Mouse (Mus musculus): Measurements from ENCODE around the gene Hes2. TPM values are rescaled to one million over a fixed set of nuclear protein-coding genes. Genes with fewer than 3 reads are reported as not detected.
A peak's percentile ranks its signal among the peaks of the same experiment; 100 is the strongest.

Hes2 gene
- polyA plus RNA-seq, 1 experiment = not detected

- H3K27ac ChIP-seq (ENCODE audit: control insufficient read depth, insufficient read depth, low read depth, low read length, poor library complexity) = no peak overlapping the region
- TF ChIP-seq POLR2A (IDR thresholded peaks at IDR 0.05; ENCODE audit: borderline replicate concordance, control insufficient read depth, low read depth, low read length) (no peak), CTCF (IDR thresholded peaks at IDR 0.05; ENCODE audit: control insufficient read depth, insufficient read depth, low read length) (no peak)
- WGBS = 85% methylated on average over 12 of the region's 12 CpGs
- H3K4me3 ChIP-seq (replicated peaks; ENCODE audit: control insufficient read depth, low read depth, low read length) = no peak overlapping the region
- peaks cover 4% of the 10 kb centered on the region for H3K4me1 ChIP-seq (ENCODE audit: control insufficient read depth, insufficient read depth, low read length)
Observed at GRCm38 (mm10) chr4:152135363-152135762, 23.3 kb upstream of the Hes2 start.

GRCm38 (mm10) chr4:152136112-152136875 is 22.4 kb upstream of the Hes2 start:
- H3K4me1 ChIP-seq (ENCODE audit: control insufficient read depth, insufficient read depth, low read length) = peaks cover 4% of the 10 kb centered on the region
- peak; percentile 49 for TF ChIP-seq CTCF (IDR thresholded peaks at IDR 0.05; ENCODE audit: control insufficient read depth, insufficient read depth, low read length)
- TF ChIP-seq POLR2A (IDR thresholded peaks at IDR 0.05; ENCODE audit: borderline replicate concordance, control insufficient read depth, low read depth, low read length) = no peak
- no peak overlapping the region for H3K27ac ChIP-seq (ENCODE audit: control insufficient read depth, insufficient read depth, low read depth, low read length, poor library complexity)
- H3K4me3 ChIP-seq (replicated peaks; ENCODE audit: control insufficient read depth, low read depth, low read length) = no peak overlapping the region
- 56% methylated on average over 6 of the region's 6 CpGs for WGBS

GRCm38 (mm10) chr4:152136876-152137250 is 21.8 kb upstream of the Hes2 start:
- WGBS = 94% methylated on average over 2 of the region's 2 CpGs
- Histone ChIP-seq H3K4me1 (ENCODE audit: control insufficient read depth, insufficient read depth, low read length) (peaks cover 4% of the 10 kb centered on the region), H3K27ac (ENCODE audit: control insufficient read depth, insufficient read depth, low read depth, low read length, poor library complexity) (no peak overlapping the region), H3K4me3 (replicated peaks; ENCODE audit: control insufficient read depth, low read depth, low read length) (no peak overlapping the region)
- TF ChIP-seq CTCF (IDR thresholded peaks at IDR 0.05; ENCODE audit: control insufficient read depth, insufficient read depth, low read length) (no peak), POLR2A (IDR thresholded peaks at IDR 0.05; ENCODE audit: borderline replicate concordance, control insufficient read depth, low read depth, low read length) (no peak)

GRCm38 (mm10) chr4:152138497-152139260 is 20.0 kb upstream of the Hes2 start:
- Histone ChIP-seq H3K27ac (ENCODE audit: control insufficient read depth, insufficient read depth, low read depth, low read length, poor library complexity) (no peak overlapping the region), H3K4me3 (replicated peaks; ENCODE audit: control insufficient read depth, low read depth, low read length) (peak overlapping the region; percentile 72), H3K4me1 (ENCODE audit: control insufficient read depth, insufficient read depth, low read length) (peaks cover 4% of the 10 kb centered on the region)
- TF ChIP-seq POLR2A (IDR thresholded peaks at IDR 0.05; ENCODE audit: borderline replicate concordance, control insufficient read depth, low read depth, low read length) (peak; percentile 37; the same call in 1 of the 2 replicates), CTCF (IDR thresholded peaks at IDR 0.05; ENCODE audit: control insufficient read depth, insufficient read depth, low read length) (peak; percentile 85)
- WGBS = 2% methylated on average over 51 of the region's 51 CpGs

GRCm38 (mm10) chr4:152140441-152140840 is 18.2 kb upstream of the Hes2 start:
- H3K4me3 ChIP-seq (replicated peaks; ENCODE audit: control insufficient read depth, low read depth, low read length) = no peak overlapping the region

GRCm38 (mm10) chr4:152141521-152142135 is 17.0 kb upstream of the Hes2 start:
- Histone ChIP-seq H3K4me1 (ENCODE audit: control insufficient read depth, insufficient read depth, low read length) (peaks cover 4% of the 10 kb centered on the region), H3K27ac (ENCODE audit: control insufficient read depth, insufficient read depth, low read depth, low read length, poor library complexity) (no peak overlapping the region), H3K4me3 (replicated peaks; ENCODE audit: control insufficient read depth, low read depth, low read length) (no peak overlapping the region)
- TF ChIP-seq POLR2A (IDR thresholded peaks at IDR 0.05; ENCODE audit: borderline replicate concordance, control insufficient read depth, low read depth, low read length) = no peak
- TF ChIP-seq CTCF (IDR thresholded peaks at IDR 0.05; ENCODE audit: control insufficient read depth, insufficient read depth, low read length) = no peak
- 78% methylated on average over 8 of the region's 8 CpGs for WGBS

More at GRCm38 (mm10) chr4:152140441-152140840, 18.2 kb upstream of the Hes2 start:
- WGBS = 33% methylated on average over 6 of the region's 6 CpGs
- TF ChIP-seq POLR2A (IDR thresholded peaks at IDR 0.05; ENCODE audit: borderline replicate concordance, control insufficient read depth, low read depth, low read length) = no peak
- TF ChIP-seq CTCF (IDR thresholded peaks at IDR 0.05; ENCODE audit: control insufficient read depth, insufficient read depth, low read length) = peak; percentile 85
- peaks cover 4% of the 10 kb centered on the region for H3K4me1 ChIP-seq (ENCODE audit: control insufficient read depth, insufficient read depth, low read length)
- no peak overlapping the region for H3K27ac ChIP-seq (ENCODE audit: control insufficient read depth, insufficient read depth, low read depth, low read length, poor library complexity)

GRCm38 (mm10) chr4:152143632-152144031 is 15.0 kb upstream of the Hes2 start:
- H3K27ac ChIP-seq (ENCODE audit: control insufficient read depth, insufficient read depth, low read depth, low read length, poor library complexity) = no peak overlapping the region
- no peak overlapping the region for H3K4me3 ChIP-seq (replicated peaks; ENCODE audit: control insufficient read depth, low read depth, low read length)
- TF ChIP-seq CTCF (IDR thresholded peaks at IDR 0.05; ENCODE audit: control insufficient read depth, insufficient read depth, low read length) (0 out of 2 replicates have a peak, but pooled peaks have one; percentile 24), POLR2A (IDR thresholded peaks at IDR 0.05; ENCODE audit: borderline replicate concordance, control insufficient read depth, low read depth, low read length) (no peak)
- H3K4me1 ChIP-seq (ENCODE audit: control insufficient read depth, insufficient read depth, low read length) = peaks cover 2% of the 10 kb centered on the region
- WGBS = 60% methylated on average over 1 of the region's 1 CpGs

GRCm38 (mm10) chr4:152145473-152145872 is 13.2 kb upstream of the Hes2 start:
- Histone ChIP-seq H3K4me3 (replicated peaks; ENCODE audit: control insufficient read depth, low read depth, low read length) (no peak overlapping the region), H3K27ac (ENCODE audit: control insufficient read depth, insufficient read depth, low read depth, low read length, poor library complexity) (no peak overlapping the region), H3K4me1 (ENCODE audit: control insufficient read depth, insufficient read depth, low read length) (no peaks in the 10 kb centered on the region)
- 74% methylated on average over 10 of the region's 10 CpGs for WGBS
- TF ChIP-seq POLR2A (IDR thresholded peaks at IDR 0.05; ENCODE audit: borderline replicate concordance, control insufficient read depth, low read depth, low read length) (no peak), CTCF (IDR thresholded peaks at IDR 0.05; ENCODE audit: control insufficient read depth, insufficient read depth, low read length) (no peak)

Data from bone marrow, adult 2 months (tissue).